Mouse (Mus musculus): ENCODE data around the gene Macrod1.
A peak's percentile ranks its signal among the peaks of the same experiment; 100 is the strongest.

Macrod1 gene

DNA sequence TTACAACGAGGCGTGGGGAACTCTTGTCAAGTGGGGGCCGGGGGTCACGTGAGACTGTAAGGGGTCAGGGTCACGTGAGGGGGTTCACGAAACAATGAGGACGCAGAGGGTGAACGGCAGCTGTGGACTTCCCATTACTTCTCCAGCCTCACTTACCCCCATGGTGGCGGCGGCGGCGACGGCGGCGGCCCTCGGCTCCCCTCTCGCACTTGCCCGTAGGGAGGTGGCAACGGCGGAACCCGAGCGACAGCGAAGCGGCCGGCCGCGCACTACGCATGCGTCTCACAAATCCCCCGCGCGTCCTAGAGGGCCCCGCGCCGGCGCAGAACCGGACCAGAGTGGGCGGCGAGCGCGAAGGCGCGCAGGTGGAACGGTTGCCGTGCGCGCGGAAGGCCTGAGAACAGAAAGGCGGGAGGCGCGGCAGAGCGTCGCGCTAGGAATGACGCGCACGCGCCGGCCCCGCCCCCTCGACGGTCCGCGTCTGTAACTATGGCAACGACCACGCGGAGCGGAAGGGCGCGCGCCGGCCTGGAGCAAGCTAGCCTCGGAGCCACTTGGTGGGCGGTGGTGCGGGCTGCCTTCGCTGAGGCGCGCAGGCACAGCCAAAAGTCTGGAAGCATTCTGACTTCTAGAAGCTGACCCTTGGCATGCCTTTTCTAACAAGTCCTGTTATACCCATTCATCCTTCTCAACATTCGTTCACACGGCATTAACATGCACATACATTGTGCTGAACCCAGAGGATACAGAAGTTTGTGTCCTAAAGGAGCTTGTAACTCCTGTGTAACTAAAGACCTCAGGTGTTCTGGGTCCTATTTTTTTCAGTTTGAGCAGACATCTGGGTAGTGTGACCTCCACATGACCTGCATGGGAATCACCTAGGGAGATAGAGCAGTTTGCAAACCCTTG lies 184.4 kb downstream of the Macrod1 start, which contains the start of gene Naa40:
Gene Naa40 (minus strand): TSS at position 402 of the 909 bp plus-strand sequence.
- DNase-seq, result peak; percentile 99

- DNase-seq, result no peak
These were observed 189.4 kb downstream of the Macrod1 start for GRCm38 (mm10) chr19:7246021-7246420.
